Mouse (Mus musculus) neural tube, embryonic 14.5 days (tissue): ENCODE data around the gene Atp1a1. TPM values are rescaled to one million over a fixed set of nuclear protein-coding genes. Genes with fewer than 3 reads are reported as not detected.
A peak's percentile ranks its signal among the peaks of the same experiment; 100 is the strongest.

Source experiments
- ATAC-seq: fragments of 200-750 bp; cut with Nextera tagmentation; 2 replicates; pipeline ENCODE4 v1.8.0; 2017; ENCODE audit warnings: low read depth, mild to moderate bottlenecking, moderate TSS enrichment, moderate library complexity
- H3K27ac ChIP-seq: fragments of 300-500 bp; sonication (generic); 2 replicates; pipeline ENCODE4 v1.5.1; 2014; ENCODE audit warnings: low read depth, mild to moderate bottlenecking, control low read depth, low read length, moderate library complexity, mixed read lengths
- H3K27me3 ChIP-seq: fragments of 300-500 bp; sonication (generic); 2 replicates; pipeline ENCODE4 v1.6.1; 2014; ENCODE audit warnings: low read length; ENCODE audit not compliant: control insufficient read depth, insufficient read depth
- H3K36me3 ChIP-seq: fragments of 300-500 bp; sonication (generic); 2 replicates; pipeline ENCODE4 v1.6.1; 2014; ENCODE audit warnings: low read length, mixed read lengths; ENCODE audit not compliant: control insufficient read depth, insufficient read depth
- H3K4me1 ChIP-seq: fragments of 300-500 bp; sonication (generic); 2 replicates; pipeline ENCODE4 v1.6.1; 2014; ENCODE audit warnings: low read length; ENCODE audit not compliant: control insufficient read depth, insufficient read depth
- H3K4me2 ChIP-seq: fragments of 300-500 bp; sonication (generic); 2 replicates; pipeline ENCODE4 v1.6.1; 2014; ENCODE audit warnings: mild to moderate bottlenecking, low read depth, low read length, control low read depth
- H3K4me3 ChIP-seq: fragments of 300-500 bp; sonication (generic); 2 replicates; pipeline ENCODE4 v1.5.1; 2014; ENCODE audit warnings: low read depth, low read length, control low read depth, mixed read lengths
- H3K9ac ChIP-seq: fragments of 300-500 bp; sonication (generic); replicated peaks from 2 replicates; pipeline ENCODE4 v1.6.1; 2014; ENCODE audit warnings: low read depth, mild to moderate bottlenecking, control low read depth, low read length, mixed read lengths
- H3K9me3 ChIP-seq: fragments of 300-500 bp; sonication (generic); 2 replicates; pipeline ENCODE4 v1.6.1; 2016; ENCODE audit warnings: low read length; ENCODE audit not compliant: control insufficient read depth
- WGBS: fragments of 180-500 bp; shearing (Covaris S2); extraction: QIAGEN DNeasy Blood & Tissue Kit; methylation state at CpG from one replicate; pipeline ENCODE4 v1.1.7; 2014; 5-methylcytosine and 5-hydroxymethylcytosine counted together
- polyA plus RNA-seq: library from polyadenylated mRNA; unstranded; fragments of >200 nt; fragmentation: Nextera tagmentation; extraction: Ambion mirVana; gene quantifications from 2 replicates; pipeline ENCODE4 v1.2.1, GENCODE M21; 2014

Atp1a1 gene
- 105 and 115 TPM in 2 replicates for polyA plus RNA-seq

DNA sequence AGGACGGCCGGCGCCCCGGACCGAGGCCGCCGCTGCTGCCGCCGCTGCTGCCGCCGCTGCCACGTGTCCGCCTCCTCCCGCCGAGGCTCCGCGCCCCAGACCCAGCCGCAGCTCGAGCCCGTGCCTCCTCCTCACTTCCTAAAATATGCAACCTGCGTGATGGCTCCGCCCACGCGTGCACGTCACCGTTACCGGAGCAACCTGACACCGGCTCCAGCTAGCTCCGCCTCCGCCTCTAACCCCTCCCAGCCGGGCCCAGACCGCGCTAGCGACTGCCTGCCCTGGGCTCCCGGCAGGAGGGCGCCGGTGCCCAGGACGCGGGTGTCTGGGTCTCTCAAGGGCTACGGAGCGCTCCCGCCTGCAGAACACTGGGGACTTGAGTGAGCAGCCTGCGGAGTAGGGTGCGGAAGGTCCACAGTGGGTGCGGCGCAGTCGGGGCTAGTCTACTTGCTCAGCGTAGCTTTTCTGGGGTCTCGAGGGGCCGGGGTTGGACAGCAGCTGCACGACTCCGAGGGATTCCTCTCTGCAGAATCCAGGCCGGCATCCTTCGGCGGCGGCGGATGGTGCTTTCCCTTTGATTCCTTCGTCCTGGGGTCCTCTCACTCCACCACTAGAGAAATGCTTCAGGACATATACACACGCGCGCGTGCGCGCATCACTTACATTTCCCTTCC is at the start of gene Atp1a1:
Gene Atp1a1 (minus strand): TSS at position 135 of the 674 bp plus-strand sequence.
- H3K27me3 ChIP-seq, result no peaks in the 10 kb centered on the region
- H3K36me3 ChIP-seq, result no peaks in the 10 kb centered on the region
- H3K4me2 ChIP-seq, result peak within 1 kb of the TSS; percentile 62
- peaks cover 28% of the 10 kb centered on the region; the same call in 1 of the 2 replicates for H3K4me1 ChIP-seq
- H3K27ac ChIP-seq, result peak within 1 kb of the TSS; percentile 97
- WGBS, result under 1% methylated on average over 53 of the region's 64 CpGs
- H3K9me3 ChIP-seq, result no peaks in the 10 kb centered on the region
- H3K9ac ChIP-seq, result peak within 1 kb of the TSS; percentile 93
- peak within 1 kb of the TSS; percentile 91 for H3K4me3 ChIP-seq
- peak; percentile 97 for ATAC-seq

DNA sequence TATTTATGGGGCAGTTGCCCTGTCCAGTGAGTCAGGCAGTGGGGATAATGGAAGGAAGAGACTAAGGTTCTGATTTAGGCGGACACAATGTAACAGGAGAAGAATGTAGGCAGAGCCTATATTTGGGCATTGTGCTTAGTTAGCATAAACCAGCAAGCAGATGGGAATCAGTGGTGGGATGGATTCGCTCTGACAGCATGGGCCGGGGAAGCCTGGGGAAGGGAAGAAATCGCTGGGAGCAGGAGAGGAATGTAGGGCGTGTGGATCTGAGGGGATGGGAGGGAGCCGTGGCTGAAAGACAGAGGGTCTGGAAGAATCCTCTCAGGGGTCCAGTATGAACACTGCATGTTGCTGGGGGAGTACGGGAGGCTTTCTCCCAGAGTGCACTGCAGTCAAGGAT is 49.0 kb upstream of the Atp1a1 start:
- 0 out of 2 replicates have a peak, but pooled peaks cover 4% of the 10 kb centered on the region for H3K4me1 ChIP-seq
- no peak overlapping the region for H3K4me3 ChIP-seq
- no peak overlapping the region for H3K27ac ChIP-seq
- H3K9me3 ChIP-seq, result no peaks in the 10 kb centered on the region
- peak; percentile 38; the same call in 1 of the 2 replicates for ATAC-seq
- H3K4me2 ChIP-seq, result no peak overlapping the region
- H3K36me3 ChIP-seq, result no peaks in the 10 kb centered on the region
- H3K9ac ChIP-seq, result no peak overlapping the region
- no peaks in the 10 kb centered on the region for H3K27me3 ChIP-seq
- WGBS, result 41% methylated on average over 7 of the region's 7 CpGs

DNA sequence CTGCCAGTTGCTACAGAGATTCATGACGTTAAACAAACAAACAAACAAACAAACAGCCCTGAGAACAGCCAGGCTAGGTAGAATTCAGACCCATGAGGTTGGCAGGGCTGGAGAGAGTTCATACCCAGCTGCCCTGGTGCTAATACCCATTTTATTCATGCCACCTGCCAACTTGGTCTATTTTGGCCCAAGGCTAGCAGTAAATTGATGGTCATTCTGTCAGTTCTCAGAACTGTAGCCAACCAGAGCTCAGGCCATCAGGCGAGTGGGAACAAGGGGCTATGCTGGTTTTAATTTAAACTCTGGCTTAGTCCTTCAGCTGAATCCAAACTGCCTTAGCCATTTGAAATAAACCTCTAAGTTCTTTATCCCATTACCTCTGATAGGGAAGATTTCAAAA is 48.5 kb upstream of the Atp1a1 start:
- WGBS, result 37% methylated on average over 2 of the region's 2 CpGs
- Histone ChIP-seq H3K27ac (no peak overlapping the region), H3K36me3 (no peaks in the 10 kb centered on the region), H3K27me3 (no peaks in the 10 kb centered on the region), H3K9me3 (no peaks in the 10 kb centered on the region), H3K9ac (no peak overlapping the region), H3K4me1 (0 out of 2 replicates have a peak, but pooled peaks cover 4% of the 10 kb centered on the region), H3K4me3 (no peak overlapping the region), H3K4me2 (no peak overlapping the region)
- ATAC-seq, result no peak

DNA sequence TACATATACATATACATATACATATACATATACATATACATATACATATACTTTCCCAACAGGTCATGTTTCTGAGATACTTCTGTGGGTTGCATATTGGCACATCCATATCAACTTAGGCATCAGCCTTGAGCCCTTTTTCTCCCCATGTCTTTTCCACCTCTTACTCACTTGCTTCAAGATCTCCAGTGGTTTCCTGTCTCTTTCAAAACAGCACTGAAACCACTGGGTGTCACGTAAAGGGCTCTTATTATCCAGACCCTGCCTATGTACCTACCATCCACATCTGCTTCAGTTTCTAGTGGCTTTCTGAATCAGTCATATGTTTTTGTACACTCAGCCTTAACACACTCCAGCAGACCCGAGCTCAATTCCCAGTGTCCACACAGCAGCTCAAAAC is 45.8 kb upstream of the Atp1a1 start:
- H3K9me3 ChIP-seq, result no peaks in the 10 kb centered on the region
- no peak for ATAC-seq
- no peaks in the 10 kb centered on the region for H3K27me3 ChIP-seq
- 0 out of 2 replicates have a peak, but pooled peaks cover 4% of the 10 kb centered on the region for H3K4me1 ChIP-seq
- no peaks in the 10 kb centered on the region for H3K36me3 ChIP-seq
- no peak overlapping the region for H3K27ac ChIP-seq
- H3K4me2 ChIP-seq, result no peak overlapping the region
- 82% methylated on average over 2 of the region's 2 CpGs for WGBS
- no peak overlapping the region for H3K4me3 ChIP-seq
- H3K9ac ChIP-seq, result no peak overlapping the region

DNA sequence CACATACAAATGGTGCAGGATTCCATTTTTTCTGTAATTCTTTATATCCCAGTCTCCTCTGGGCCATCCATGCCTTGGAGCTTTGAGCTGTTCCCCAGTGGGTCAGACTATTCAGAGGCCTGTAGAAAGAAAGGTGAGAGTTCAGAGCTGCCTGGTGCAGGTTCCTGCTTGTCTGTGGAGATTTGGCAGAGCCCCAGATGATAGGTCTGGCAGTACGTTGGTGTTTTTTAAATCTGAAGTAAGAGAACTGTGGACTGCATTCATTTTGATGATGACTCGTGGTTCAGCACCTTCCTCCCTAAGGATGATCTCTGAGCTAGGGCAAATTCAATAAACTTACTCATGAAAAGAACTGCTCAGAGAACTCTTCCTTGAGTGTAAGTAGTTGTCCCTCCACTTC is 44.8 kb upstream of the Atp1a1 start:
- Histone ChIP-seq H3K36me3 (no peaks in the 10 kb centered on the region), H3K9ac (no peak overlapping the region), H3K4me2 (no peak overlapping the region), H3K4me3 (no peak overlapping the region), H3K4me1 (0 out of 2 replicates have a peak, but pooled peaks cover 4% of the 10 kb centered on the region), H3K27ac (no peak overlapping the region), H3K27me3 (no peaks in the 10 kb centered on the region), H3K9me3 (no peaks in the 10 kb centered on the region)
- 81% methylated on average over 2 of the region's 2 CpGs for WGBS
- no peak for ATAC-seq

DNA sequence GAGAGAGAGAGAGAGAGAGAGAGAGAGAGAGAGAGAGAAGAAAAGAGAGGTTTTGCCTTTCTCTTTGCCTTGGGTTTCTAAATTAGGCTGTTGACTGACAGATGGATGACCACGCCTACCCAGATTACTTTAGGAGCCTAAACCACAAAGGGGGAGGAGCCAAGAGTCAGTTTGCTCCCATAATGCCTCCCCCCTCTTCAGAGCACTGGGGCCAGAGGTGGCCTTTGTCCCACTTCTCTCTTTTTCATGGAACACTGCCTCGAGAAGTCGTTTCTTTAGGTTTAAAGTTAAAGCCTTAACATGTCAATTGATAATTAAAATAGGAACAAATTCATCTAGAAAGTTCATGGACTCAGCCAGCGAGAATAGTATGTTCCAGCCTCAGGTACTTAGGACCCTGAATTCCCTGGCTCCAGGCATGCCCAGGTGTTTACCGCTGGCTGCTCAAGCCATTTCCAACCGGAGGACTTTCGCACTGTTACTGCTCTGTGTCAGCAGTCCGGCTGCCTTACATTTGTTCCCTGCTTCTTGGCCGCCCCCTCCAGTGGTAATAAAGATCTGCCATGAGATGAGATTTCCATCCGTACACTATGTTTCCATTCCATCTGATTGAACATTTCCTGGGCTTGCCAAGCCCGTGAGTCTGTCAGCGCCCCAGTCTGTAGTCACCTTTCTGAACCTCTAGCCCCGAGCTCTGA is 43.8 kb upstream of the Atp1a1 start:
- no peaks in the 10 kb centered on the region for H3K9me3 ChIP-seq
- no peak overlapping the region for H3K9ac ChIP-seq
- WGBS, result 80% methylated on average over 13 of the region's 13 CpGs
- H3K27ac ChIP-seq, result no peak overlapping the region
- H3K36me3 ChIP-seq, result no peaks in the 10 kb centered on the region
- no peak overlapping the region for H3K4me3 ChIP-seq
- no peaks in the 10 kb centered on the region for H3K27me3 ChIP-seq
- ATAC-seq, result no peak
- no peak overlapping the region for H3K4me2 ChIP-seq
- H3K4me1 ChIP-seq, result 0 out of 2 replicates have a peak, but pooled peaks cover 3% of the 10 kb centered on the region

DNA sequence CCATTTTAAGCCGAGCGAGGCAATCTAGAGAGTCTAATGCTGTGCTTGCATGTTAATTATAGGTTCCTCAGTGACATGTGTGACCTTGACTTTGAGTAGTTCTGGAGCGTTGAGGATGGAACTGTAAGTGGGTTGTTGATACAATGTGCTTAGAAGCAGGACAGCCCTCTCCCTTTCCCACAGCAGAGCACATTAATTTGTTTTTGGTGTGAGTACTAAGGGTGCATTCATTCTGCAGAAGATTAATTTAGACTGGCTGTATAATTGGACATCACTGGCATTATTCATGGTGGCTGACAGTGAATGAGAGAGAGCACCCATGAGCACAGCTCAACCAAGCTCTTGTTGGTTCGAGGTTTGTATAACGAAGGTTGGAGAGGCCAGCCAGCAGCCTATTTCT is 42.3 kb upstream of the Atp1a1 start:
- no peak for ATAC-seq
- Histone ChIP-seq H3K9me3 (no peaks in the 10 kb centered on the region), H3K4me3 (no peak overlapping the region), H3K4me2 (no peak overlapping the region), H3K27me3 (no peaks in the 10 kb centered on the region), H3K4me1 (no peaks in the 10 kb centered on the region), H3K9ac (no peak overlapping the region), H3K27ac (no peak overlapping the region), H3K36me3 (no peaks in the 10 kb centered on the region)
- 50% methylated on average over 5 of the region's 5 CpGs for whole genome bisulfite sequencing

DNA sequence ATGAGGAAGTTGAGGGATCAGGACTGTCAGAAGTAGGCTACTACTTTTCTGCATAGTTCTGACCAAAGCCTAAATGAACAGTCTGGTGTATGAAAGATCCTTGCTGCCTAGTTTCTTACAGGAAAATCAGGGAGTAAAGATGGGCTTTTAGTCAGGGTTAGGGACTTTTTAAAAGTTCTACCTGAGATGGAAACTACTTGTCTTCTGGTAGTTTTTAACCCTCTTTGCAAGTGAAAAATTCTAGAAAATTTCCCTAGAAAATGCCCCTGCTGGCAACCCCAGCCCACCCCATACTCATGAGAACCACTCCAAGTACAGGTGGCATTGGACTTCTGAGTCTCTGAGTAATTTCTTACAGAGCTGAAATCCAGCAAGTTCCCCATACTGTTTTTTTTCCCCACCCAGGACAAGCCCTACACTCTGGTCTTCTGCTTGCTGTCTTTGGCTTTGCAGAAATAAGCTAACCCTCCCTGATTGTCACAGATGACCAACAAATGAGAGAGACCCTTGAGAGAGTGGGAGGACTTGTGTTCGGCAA is 41.2 kb upstream of the Atp1a1 start:
- no peak overlapping the region for H3K9ac ChIP-seq
- no peaks in the 10 kb centered on the region for H3K4me1 ChIP-seq
- no peak for ATAC-seq
- no peaks in the 10 kb centered on the region for H3K27me3 ChIP-seq
- no peak overlapping the region for H3K4me2 ChIP-seq
- no peaks in the 10 kb centered on the region for H3K36me3 ChIP-seq
- no peaks in the 10 kb centered on the region for H3K9me3 ChIP-seq
- H3K4me3 ChIP-seq, result no peak overlapping the region
- WGBS, result 77% methylated on average over 1 of the region's 1 CpGs
- no peak overlapping the region for H3K27ac ChIP-seq
